Mouse (Mus musculus) lung, adult 2 months (tissue): ENCODE measurements around the gene Slc38a4.

Experiments used
- CTCF ChIP-seq: fragments of 200-500 bp; IDR thresholded peaks from 2 replicates; pipeline ENCODE4 v1.5.1; 2011; ENCODE audit warnings: mild to moderate bottlenecking, low read length, control low read depth; ENCODE audit not compliant: insufficient read depth
- POLR2A ChIP-seq: fragments of 200-500 bp; IDR thresholded peaks from 2 replicates; pipeline ENCODE4 v1.6.1; 2011; ENCODE audit warnings: low read depth, mild to moderate bottlenecking, control low read depth, low read length, borderline replicate concordance; ENCODE audit errors: extremely low read depth

GRCm38 (mm10) chr15:96999401-96999800 is 56.4 kb downstream of the Slc38a4 start:
- TF ChIP-seq CTCF (no peak), POLR2A (no peak)
